Comparison of ENCODE assay signal across 7 mouse cellular contexts in the genomic region with DNA sequence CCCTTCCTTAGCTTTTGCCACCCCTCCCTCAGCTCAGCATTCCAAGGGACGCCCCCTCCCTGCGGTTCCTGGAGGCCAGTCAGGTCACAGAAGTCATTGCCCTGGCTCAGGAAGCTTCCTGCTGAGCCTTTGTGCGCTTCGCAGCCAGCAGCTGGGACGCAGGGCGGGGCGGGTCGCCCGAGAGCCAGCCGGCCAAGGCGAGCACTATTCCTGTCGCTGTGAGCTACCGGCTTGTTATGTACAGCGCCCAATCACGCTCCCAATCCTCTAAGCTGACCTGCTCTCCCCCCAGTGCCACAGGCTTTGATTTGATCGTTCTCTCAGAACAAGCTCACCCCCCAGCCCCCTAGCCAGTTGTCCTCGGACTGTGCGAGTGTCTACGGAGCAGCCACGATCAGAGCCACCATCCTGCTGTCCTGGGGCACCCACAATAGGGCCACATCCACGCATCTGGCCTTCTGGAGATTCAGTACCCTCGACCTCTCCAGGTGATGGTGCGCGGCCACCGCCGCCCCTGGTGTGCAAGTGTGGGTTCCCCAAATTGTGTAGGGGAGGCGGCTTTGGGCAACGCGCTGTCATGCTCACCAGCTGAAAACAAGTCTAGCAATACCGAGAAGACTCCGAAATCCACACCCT. TPM values are rescaled to one million over a fixed set of nuclear protein-coding genes. Genes with fewer than 3 reads are reported as not detected.
A peak's percentile ranks its signal among the peaks of the same experiment; 100 is the strongest.
DNase-seq lines count a peak whose midpoint lies in the region; ATAC-seq lines count a peak whose summit lies in the region.

No protein-coding gene starts in this region.

- peak; percentile 71 for ATAC-seq in forebrain, embryonic 14.5 days
- peak; percentile 61 to 64 for ATAC-seq in hematopoietic stem cell, adult 5-6 weeks (replicated peaks in 1 of 2; ENCODE audit: insufficient read depth in 1 of 2, low FRiP score in 2 of 2, low TSS enrichment in 1 of 2, low read depth in 1 of 2, poor library complexity in 2 of 2, severe bottlenecking in 2 of 2)
- peak; percentile 87 for ATAC-seq in midbrain, embryonic 11.5 days (ENCODE audit: low FRiP score)

- peak overlapping the region; percentile 46 for H3K4me2 ChIP-seq in forebrain, embryonic 14.5 days (ENCODE audit: low read length)
- peak overlapping the region; percentile 51 for H3K4me2 ChIP-seq in midbrain, embryonic 11.5 days

- H3K4me3 ChIP-seq in brown adipose tissue, adult 24 weeks (ENCODE audit: insufficient read depth, low read depth, low read length): peak overlapping the region; percentile 31
- H3K4me3 ChIP-seq in forebrain, embryonic 14.5 days (ENCODE audit: low read depth, low read length): peak overlapping the region; percentile 10; the same call in 1 of the 2 replicates
- H3K4me3 ChIP-seq in midbrain, embryonic 11.5 days (ENCODE audit: low read depth, low read length): peak overlapping the region; percentile 16; the same call in 1 of the 2 replicates

- H3K9me3 ChIP-seq in forebrain, embryonic 14.5 days (replicated peaks; ENCODE audit: control insufficient read depth, low read length): no peaks in the 10 kb centered on the region
- H3K9me3 ChIP-seq in midbrain, embryonic 11.5 days (ENCODE audit: control insufficient read depth, low read length): no peaks in the 10 kb centered on the region

- DNase-seq in ES-CJ7 (ENCODE audit: low read depth, low spot score): peak; percentile 88
- DNase-seq in forebrain, embryonic 14.5 days (ENCODE audit: low spot score): peak; percentile 25
- peak; percentile 93 for DNase-seq in midbrain, embryonic 11.5 days (ENCODE audit: low spot score, missing footprints)
- no peak for DNase-seq in thymus, postnatal 4 days
- no peak for DNase-seq in ovary, postnatal 10 days (ENCODE audit: low spot score)

- H3K4me1 ChIP-seq in brown adipose tissue, adult 24 weeks (ENCODE audit: control insufficient read depth, insufficient read depth, insufficient read length, low read length): no peaks in the 10 kb centered on the region
- H3K4me1 ChIP-seq in forebrain, embryonic 14.5 days (ENCODE audit: control insufficient read depth, insufficient read depth, low read length): no peaks in the 10 kb centered on the region
- H3K4me1 ChIP-seq in midbrain, embryonic 11.5 days (ENCODE audit: control insufficient read depth, insufficient read depth, low read length): peaks cover 5% of the 10 kb centered on the region; the same call in 1 of the 2 replicates

- no peaks in the 10 kb centered on the region for H3K27me3 ChIP-seq in forebrain, embryonic 14.5 days (replicated peaks; ENCODE audit: control insufficient read depth, insufficient read depth, low read length)
- H3K27me3 ChIP-seq in midbrain, embryonic 11.5 days (ENCODE audit: control insufficient read depth, insufficient read depth, low read length): no peaks in the 10 kb centered on the region; the same call in 1 of the 2 replicates

- H3K36me3 ChIP-seq in forebrain, embryonic 14.5 days (ENCODE audit: control insufficient read depth, insufficient read depth, low read length): no peaks in the 10 kb centered on the region
- no peaks in the 10 kb centered on the region for H3K36me3 ChIP-seq in midbrain, embryonic 11.5 days (ENCODE audit: control insufficient read depth, insufficient read depth, low read length)

- 30% methylated on average over 31 of the region's 31 CpGs for WGBS in forebrain, embryonic 14.5 days
- WGBS in midbrain, embryonic 11.5 days: 22% methylated on average over 22 of the region's 31 CpGs

- H3K27ac ChIP-seq in brown adipose tissue, adult 24 weeks (replicated peaks; ENCODE audit: low read depth, low read length): no peak overlapping the region
- no peak overlapping the region for H3K27ac ChIP-seq in forebrain, embryonic 14.5 days (ENCODE audit: low read depth, low read length)
- no peak overlapping the region for H3K27ac ChIP-seq in midbrain, embryonic 11.5 days (ENCODE audit: low read depth, low read length)

- H3K9ac ChIP-seq in forebrain, embryonic 14.5 days (ENCODE audit: low read length): peak overlapping the region; percentile 47; the same call in 1 of the 2 replicates
- H3K9ac ChIP-seq in midbrain, embryonic 11.5 days (ENCODE audit: low read length): peak overlapping the region; percentile 47; the same call in 1 of the 2 replicates

RNA-seq across cellular contexts. Expression of a gene that starts 0.5 kb away (rescaled TPM):
- not detected in 2 replicates for polyA plus RNA-seq in brown adipose tissue, adult 24 weeks (2012; ENCODE audit: insufficient read depth, insufficient read length, missing spikeins)
- polyA plus RNA-seq in forebrain, embryonic 14.5 days (2014; fragmentation: Nextera tagmentation; extraction: Ambion mirVana): 1.2 TPM in 2 replicates
- total RNA-seq in hematopoietic stem cell, adult 5-6 weeks (2017): not detected in 2 replicates
- 0.72 and 1.0 TPM in 2 replicates for polyA plus RNA-seq in midbrain, embryonic 11.5 days (2014; fragmentation: Nextera tagmentation; extraction: Ambion mirVana)

Comparison
In these comparisons a context has a peak if more than half of its experiments do, and no peak if none do; other contexts are left out.
1. DNase-seq: peak in ES-CJ7 (single experiment), forebrain, embryonic 14.5 days (single experiment) and midbrain, embryonic 11.5 days (single experiment); none in thymus, postnatal 4 days (single experiment) and ovary, postnatal 10 days (single experiment).
2. Peak in every context shown above with its lines, with median percentiles within 50 percentile points of each other: H3K4me3 ChIP-seq and ATAC-seq.